In the genomic region with DNA sequence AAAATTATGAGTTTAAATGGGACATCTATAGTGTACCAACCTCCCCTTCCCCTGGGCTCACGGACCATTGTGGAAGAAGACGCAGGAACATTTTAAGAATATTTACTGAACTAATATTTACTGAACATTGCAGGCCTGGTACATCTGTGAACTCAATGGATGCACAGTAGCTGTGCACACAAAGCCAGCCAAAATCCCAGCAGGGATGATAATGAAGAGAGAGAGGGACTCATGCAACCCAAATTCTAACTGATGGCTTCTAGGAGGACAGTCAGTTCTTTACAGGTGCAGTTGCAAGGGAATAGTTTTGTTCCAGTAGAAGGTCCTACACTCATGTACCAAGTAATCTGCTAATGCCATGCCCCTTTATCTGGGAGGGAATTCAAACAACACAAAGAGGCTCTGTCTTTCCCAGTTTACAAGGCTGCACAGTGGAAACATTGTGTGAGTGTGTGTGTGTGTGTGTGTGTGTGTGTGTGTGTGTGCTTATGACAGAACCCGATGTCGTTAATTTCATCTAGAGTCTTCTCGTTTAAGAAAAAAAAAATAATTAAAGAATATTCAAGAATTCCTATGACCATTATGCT, we compare ENCODE assay signal across 14 mouse cellular contexts.
"Had no signal": no experiment of that assay in that cellular context is flagged by ENCODE, and none has a peak within 500 bp of the region (broad histone marks: within the 10 kb centered on the region; RNA-seq: fewer than 3 reads in every experiment).

No protein-coding gene starts in this region.

- H3K4me1 ChIP-seq: intestine, embryonic 15.5 days; liver, embryonic 13.5 days had no signal

- DNase-seq: kidney, adult 11 months; kidney, adult 9 months; kidney, postnatal 14 days; kidney, postnatal 4 days; liver, embryonic 13.5 days; lung, adult 2 months; lung, postnatal 14 days; lung, postnatal 4 days; midbrain, embryonic 14.5 days; right cerebral cortex, postnatal 25 days; thymus, adult 2 months; thymus, postnatal 14 days; thymus, postnatal 4 days had no signal

- H3K27ac ChIP-seq: intestine, embryonic 15.5 days; liver, embryonic 13.5 days had no signal

- H3K4me3 ChIP-seq: intestine, embryonic 15.5 days; liver, embryonic 13.5 days had no signal
